Mouse (Mus musculus) embryonic facial prominence, embryonic 11.5 days (tissue): ENCODE measurements around the gene Tfeb. TPM values are rescaled to one million over a fixed set of nuclear protein-coding genes. Genes with fewer than 3 reads are reported as not detected.

Experiments
- ATAC-seq: fragments of 200-750 bp; cut with Nextera tagmentation; replicated peaks from 2 replicates; pipeline ENCODE4 v1.8.0; 2017; ENCODE audit warnings: low read depth; ENCODE audit not compliant: insufficient number of reproducible peaks, low FRiP score, low TSS enrichment
- DNase-seq: peaks from one replicate; pipeline ENCODE4 v3.0.0-alpha.2; 2015; ENCODE audit warnings: low spot score
- H3K27ac ChIP-seq: fragments of 300-500 bp; sonication (generic); replicated peaks from 2 replicates; pipeline ENCODE4 v1.5.1; 2014; ENCODE audit warnings: mild to moderate bottlenecking, low read depth, low read length, control low read depth
- H3K27me3 ChIP-seq: fragments of 300-500 bp; sonication (generic); 2 replicates; pipeline ENCODE4 v1.6.1; 2014; ENCODE audit warnings: mild to moderate bottlenecking, low read length, moderate library complexity, mixed read lengths; ENCODE audit not compliant: control insufficient read depth, insufficient read depth
- H3K36me3 ChIP-seq: fragments of 300-500 bp; sonication (generic); replicated peaks from 2 replicates; pipeline ENCODE4 v1.6.1; 2014; ENCODE audit warnings: low read depth, mild to moderate bottlenecking, low read length, moderate library complexity, mixed read lengths; ENCODE audit not compliant: control insufficient read depth, insufficient read depth
- H3K4me1 ChIP-seq: fragments of 300-500 bp; sonication (generic); 2 replicates; pipeline ENCODE4 v1.6.1; 2014; ENCODE audit warnings: low read length, mixed read lengths; ENCODE audit not compliant: control insufficient read depth, insufficient read depth
- H3K4me2 ChIP-seq: fragments of 300-500 bp; sonication (generic); 2 replicates; pipeline ENCODE4 v1.6.1; 2014; ENCODE audit warnings: low read depth, mild to moderate bottlenecking, control low read depth, low read length, moderate library complexity
- H3K4me3 ChIP-seq: fragments of 300-500 bp; sonication (generic); 2 replicates; pipeline ENCODE4 v1.5.1; 2014; ENCODE audit warnings: low read depth, low read length, control low read depth
- H3K9ac ChIP-seq: fragments of 300-500 bp; sonication (generic); replicated peaks from 2 replicates; pipeline ENCODE4 v1.6.1; 2014; ENCODE audit warnings: mild to moderate bottlenecking, control low read depth, low read length
- H3K9me3 ChIP-seq: fragments of 300-500 bp; sonication (generic); replicated peaks from 2 replicates; pipeline ENCODE4 v1.6.1; 2016; ENCODE audit warnings: mild to moderate bottlenecking, low read length, inconsistent platforms, mixed read lengths; ENCODE audit not compliant: control insufficient read depth
- WGBS: fragments of 180-500 bp; shearing (Covaris S2); extraction: QIAGEN DNeasy Blood & Tissue Kit; methylation state at CpG from one replicate; pipeline ENCODE4 v1.1.7; 2014; 5-methylcytosine and 5-hydroxymethylcytosine counted together
- polyA plus RNA-seq: library from polyadenylated mRNA; unstranded; fragments of >200 nt; fragmentation: Nextera tagmentation; extraction: Ambion mirVana; gene quantifications from 2 replicates; pipeline ENCODE4 v1.2.1, GENCODE M21; 2014

Gene Tfeb
- polyA plus RNA-seq, 1 experiment from 2014 or later, result 2.1 TPM

DNA sequence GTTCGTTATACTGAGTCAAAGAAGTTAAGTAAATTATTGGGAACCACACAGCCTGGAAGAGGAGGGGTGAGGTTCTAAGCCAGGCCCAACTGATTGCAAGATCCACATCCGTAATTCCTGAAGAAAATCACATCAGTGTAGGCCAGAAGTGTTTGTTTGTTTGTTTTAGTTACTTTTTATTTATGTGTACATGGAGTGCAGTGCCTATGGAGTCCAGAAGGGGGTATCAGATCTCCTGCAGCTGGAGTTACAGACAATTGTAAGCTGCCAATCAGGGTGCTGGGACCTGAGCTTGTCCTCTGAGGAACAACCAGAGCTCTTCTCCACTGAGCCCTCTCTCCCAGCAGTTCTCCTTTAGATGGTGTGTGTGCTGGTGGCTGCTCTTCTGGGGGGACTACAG is 3.4 kb downstream of the Tfeb start:
- Histone ChIP-seq H3K9ac (no peak overlapping the region), H3K27me3 (peaks cover 16% of the 10 kb centered on the region), H3K4me2 (no peak overlapping the region), H3K36me3 (no peaks in the 10 kb centered on the region), H3K4me3 (no peak overlapping the region), H3K4me1 (peaks cover 7% of the 10 kb centered on the region), H3K9me3 (no peaks in the 10 kb centered on the region), H3K27ac (no peak overlapping the region)
- WGBS, result 62% methylated on average over 2 of the region's 2 CpGs
- DNase-seq (no peak), ATAC-seq (no peak)

DNA sequence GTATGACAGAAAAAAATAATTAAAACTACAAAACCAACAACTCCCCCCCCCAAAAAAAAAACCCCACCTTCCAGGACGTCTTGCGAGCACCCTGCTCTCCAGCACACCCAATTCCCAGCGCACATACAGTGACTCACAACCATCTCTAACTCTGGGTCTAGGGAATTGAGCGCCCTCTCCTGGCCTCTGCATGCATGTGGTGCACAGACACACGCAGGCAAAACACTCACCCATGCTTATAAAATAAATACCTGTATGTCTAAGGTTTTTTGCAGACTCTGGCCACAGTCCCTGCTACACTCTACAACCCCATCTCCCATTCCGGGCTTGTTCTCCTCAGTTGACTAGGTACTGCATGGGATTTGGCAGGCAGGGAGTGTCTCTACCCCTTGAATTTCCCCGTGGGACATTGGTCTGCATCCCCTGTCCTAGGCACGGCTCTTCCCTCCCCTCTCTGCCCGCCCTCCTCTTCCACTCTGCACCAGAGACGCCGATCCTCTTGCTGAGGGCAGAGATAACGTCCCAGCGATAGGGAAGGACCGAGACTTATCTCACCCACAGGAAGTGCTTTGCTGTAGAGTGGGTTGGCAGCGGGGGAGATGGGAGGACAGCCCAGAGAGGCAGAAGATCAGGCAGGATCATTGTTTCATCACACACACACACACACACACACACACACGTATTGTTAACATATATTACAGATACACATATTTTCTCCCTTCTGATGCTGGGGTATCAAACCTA is 6.3 kb downstream of the Tfeb start:
- ATAC-seq (no peak), DNase-seq (peak; percentile 21)
- H3K27ac ChIP-seq, result no peak overlapping the region
- no peak overlapping the region for H3K4me2 ChIP-seq
- peaks cover 7% of the 10 kb centered on the region; the same call in 1 of the 2 replicates for H3K4me1 ChIP-seq
- 40% methylated on average over 16 of the region's 16 CpGs for WGBS
- no peak overlapping the region for H3K9ac ChIP-seq
- H3K27me3 ChIP-seq, result peaks cover 12% of the 10 kb centered on the region
- no peaks in the 10 kb centered on the region for H3K36me3 ChIP-seq
- H3K9me3 ChIP-seq, result no peaks in the 10 kb centered on the region
- no peak overlapping the region for H3K4me3 ChIP-seq

DNA sequence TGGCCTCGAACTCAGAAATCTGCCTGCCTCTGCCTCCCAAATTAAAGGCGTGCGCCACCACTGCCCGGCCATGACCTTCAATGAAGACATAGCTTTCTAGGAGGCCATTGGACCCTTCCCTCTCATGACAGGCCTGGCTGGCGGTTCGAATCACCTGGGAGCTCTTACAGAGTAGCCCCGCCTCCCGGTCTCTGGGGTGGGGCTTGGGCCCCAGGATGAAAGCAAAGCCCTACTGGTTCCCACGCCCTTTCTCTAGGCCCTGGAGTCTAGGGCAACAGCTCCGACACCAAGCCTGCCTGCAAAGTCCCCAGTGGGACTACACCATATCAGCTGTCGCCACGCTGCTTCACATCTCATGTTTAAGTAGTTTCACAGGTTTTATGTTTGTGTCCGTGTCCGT is 7.3 kb downstream of the Tfeb start:
- no peak overlapping the region for H3K4me3 ChIP-seq
- H3K9me3 ChIP-seq, result no peaks in the 10 kb centered on the region
- H3K27ac ChIP-seq, result no peak overlapping the region
- 94% methylated on average over 14 of the region's 14 CpGs for WGBS
- ATAC-seq (no peak), DNase-seq (no peak)
- no peak overlapping the region for H3K9ac ChIP-seq
- no peaks in the 10 kb centered on the region for H3K36me3 ChIP-seq
- H3K4me1 ChIP-seq, result no peaks in the 10 kb centered on the region
- H3K4me2 ChIP-seq, result no peak overlapping the region
- peaks cover 6% of the 10 kb centered on the region; the same call in 1 of the 2 replicates for H3K27me3 ChIP-seq

GRCm38 (mm10) chr17:47744746-47745368 is 8.0 kb downstream of the Tfeb start:
- no peak overlapping the region for H3K27ac ChIP-seq
- H3K4me3 ChIP-seq, result no peak overlapping the region
- H3K9ac ChIP-seq, result no peak overlapping the region
- no peaks in the 10 kb centered on the region for H3K4me1 ChIP-seq
- no peaks in the 10 kb centered on the region for H3K27me3 ChIP-seq
- WGBS, result 85% methylated on average over 10 of the region's 10 CpGs
- DNase-seq (no peak), ATAC-seq (no peak)
- H3K36me3 ChIP-seq, result no peaks in the 10 kb centered on the region
- H3K4me2 ChIP-seq, result no peak overlapping the region
- H3K9me3 ChIP-seq, result no peaks in the 10 kb centered on the region

DNA sequence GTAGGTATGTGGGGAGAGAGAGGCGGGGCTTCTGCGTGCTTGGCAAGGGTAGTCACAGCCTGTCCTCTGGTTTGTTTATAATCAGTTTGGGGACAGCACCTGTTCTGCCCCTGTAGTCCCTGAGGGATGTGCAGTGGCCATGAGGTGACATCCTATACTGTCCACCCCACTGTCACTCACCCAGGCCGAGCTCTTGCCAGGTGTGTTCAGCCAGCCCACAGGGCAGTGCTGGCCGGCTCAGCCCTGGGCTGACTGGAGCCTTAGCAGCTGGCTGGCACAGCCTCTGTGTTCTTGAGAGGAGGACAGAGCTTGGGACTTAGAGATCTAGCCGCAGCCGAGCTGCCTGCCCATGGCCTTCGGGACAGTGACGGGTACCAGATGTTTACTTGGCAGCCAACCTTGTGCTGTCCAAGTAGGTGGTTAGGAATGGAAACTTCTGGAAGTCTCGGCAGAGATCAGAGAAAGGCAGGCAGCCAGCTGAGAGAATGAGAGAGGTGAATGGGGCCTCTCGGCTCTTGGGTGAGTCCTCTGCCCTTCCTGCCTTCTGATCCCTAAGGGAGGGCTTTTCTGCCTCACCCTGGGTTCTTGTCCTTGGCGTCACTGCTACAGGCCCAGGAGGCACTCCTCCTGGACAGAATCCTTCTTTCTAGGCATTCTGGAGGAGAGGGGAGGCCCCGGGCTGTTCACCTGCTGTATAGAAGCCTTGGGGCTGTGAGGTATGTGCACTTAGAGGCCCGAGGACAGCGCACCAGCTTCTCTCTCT is 12.1 kb downstream of the Tfeb start:
- Histone ChIP-seq H3K4me1 (no peaks in the 10 kb centered on the region), H3K9ac (no peak overlapping the region; the same call in 1 of the 2 replicates), H3K27ac (no peak overlapping the region), H3K9me3 (no peaks in the 10 kb centered on the region), H3K4me2 (no peak overlapping the region; the same call in 1 of the 2 replicates), H3K36me3 (no peaks in the 10 kb centered on the region), H3K27me3 (no peaks in the 10 kb centered on the region), H3K4me3 (no peak overlapping the region)
- DNase-seq, result no peak
- 71% methylated on average over 14 of the region's 14 CpGs for WGBS
- ATAC-seq, result peak; percentile 57; the same call in 1 of the 2 replicates

DNA sequence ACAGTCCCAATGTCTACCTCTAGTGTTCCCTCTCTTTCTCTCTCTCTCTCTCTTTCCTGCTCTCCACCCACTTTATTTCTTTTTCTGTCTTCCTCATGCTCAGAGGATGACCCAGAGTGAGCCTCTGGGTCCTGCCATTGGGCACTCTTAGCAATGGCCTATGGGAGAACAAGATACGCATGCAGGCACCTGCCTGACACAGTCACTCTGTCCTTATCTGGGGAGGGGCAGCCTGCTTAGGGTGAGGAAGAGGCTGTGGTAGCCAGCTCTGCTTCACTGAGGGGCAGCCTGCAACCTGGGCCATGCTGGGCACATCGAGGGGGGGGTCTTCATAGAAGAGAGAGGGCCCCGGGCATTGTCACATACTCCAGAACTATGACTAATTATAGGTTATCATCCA is 12.8 kb downstream of the Tfeb start:
- ATAC-seq (no peak), DNase-seq (no peak)
- Histone ChIP-seq H3K27me3 (no peaks in the 10 kb centered on the region), H3K4me2 (no peak overlapping the region), H3K4me1 (no peaks in the 10 kb centered on the region), H3K9ac (no peak overlapping the region), H3K4me3 (no peak overlapping the region), H3K9me3 (no peaks in the 10 kb centered on the region), H3K27ac (no peak overlapping the region), H3K36me3 (no peaks in the 10 kb centered on the region)
- 74% methylated on average over 3 of the region's 3 CpGs for WGBS

- no peak overlapping the region for H3K4me2 ChIP-seq
- ATAC-seq (no peak), DNase-seq (no peak)
- H3K9me3 ChIP-seq, result no peaks in the 10 kb centered on the region
- no peaks in the 10 kb centered on the region for H3K27me3 ChIP-seq
- H3K4me1 ChIP-seq, result no peaks in the 10 kb centered on the region
- 46% methylated on average over 6 of the region's 6 CpGs for WGBS
- no peaks in the 10 kb centered on the region for H3K36me3 ChIP-seq
- no peak overlapping the region for H3K9ac ChIP-seq
- no peak overlapping the region for H3K4me3 ChIP-seq
- H3K27ac ChIP-seq, result no peak overlapping the region
Measured at GRCm38 (mm10) chr17:47750101-47750500, 13.3 kb downstream of the Tfeb start.

DNA sequence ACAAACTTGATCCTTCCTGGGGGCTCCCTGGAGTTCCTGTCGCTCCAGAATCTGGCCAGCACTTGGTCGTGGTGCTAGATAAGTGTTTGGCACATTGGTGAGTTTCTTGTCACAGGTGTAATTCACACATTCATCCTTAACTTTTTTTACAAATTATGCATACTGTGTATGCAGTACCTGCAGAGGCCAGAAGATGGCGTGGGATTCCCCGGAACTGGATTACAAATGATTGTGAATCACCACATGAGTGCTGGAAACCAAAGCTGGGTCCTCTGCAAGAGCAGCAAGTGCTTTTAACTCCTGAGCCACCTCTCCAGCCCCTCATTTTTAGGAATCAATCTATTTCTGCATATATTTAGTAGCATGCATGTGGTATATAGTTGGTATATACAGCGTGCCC is 15.0 kb downstream of the Tfeb start:
- DNase-seq, result no peak
- Histone ChIP-seq H3K27me3 (no peaks in the 10 kb centered on the region), H3K36me3 (no peaks in the 10 kb centered on the region), H3K9ac (no peak overlapping the region), H3K4me3 (no peak overlapping the region), H3K27ac (no peak overlapping the region), H3K9me3 (no peaks in the 10 kb centered on the region), H3K4me1 (no peaks in the 10 kb centered on the region), H3K4me2 (no peak overlapping the region)
- no peak for ATAC-seq
- WGBS, result 76% methylated on average over 5 of the region's 5 CpGs
